23 mouse cellular contexts compared by ENCODE assay signal in the genomic region with DNA sequence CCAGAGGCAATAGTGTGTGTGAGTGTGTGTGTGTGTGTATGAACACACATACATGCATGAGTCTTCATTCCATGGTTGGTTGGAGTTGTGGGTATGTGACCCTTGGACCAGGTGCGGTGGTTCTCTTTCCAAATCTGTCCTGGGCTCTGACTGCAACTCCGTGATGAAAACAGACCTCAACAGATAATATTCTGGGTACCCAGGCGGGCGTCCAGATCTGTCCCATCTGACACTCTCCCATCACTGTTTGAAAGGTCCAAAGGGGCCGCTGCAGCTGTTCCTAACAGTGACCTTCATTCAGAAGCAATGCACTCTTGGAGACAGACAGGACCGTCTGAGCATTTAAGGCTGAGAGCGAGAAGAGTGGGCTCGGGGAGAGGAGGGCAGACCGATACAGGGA.
"Had no signal": no experiment of that assay in that cellular context is flagged by ENCODE, and none has a peak within 500 bp of the region (broad histone marks: within the 10 kb centered on the region; RNA-seq: fewer than 3 reads in every experiment).

No protein-coding gene starts in this region.

- ATAC-seq: liver, embryonic 12.5 days; midbrain, embryonic 13.5 days; midbrain, embryonic 16.5 days had no signal

- DNase-seq: kidney, adult 9 months; kidney, postnatal 14 days; kidney, postnatal 4 days; layer of hippocampus, adult 9-11 months; liver; lung, adult 18-20 months; lung, postnatal 10 days; lung, postnatal 36 days; retina, postnatal 1 day; right cerebral cortex, postnatal 25 days; thymus, adult 18-20 months; thymus, postnatal 36 days had no signal

- H3K27ac ChIP-seq: left cerebral cortex, adult 2 months; limb, embryonic 12.5 days; liver, embryonic 12.5 days; liver, embryonic 15.5 days; lung, embryonic 15.5 days; midbrain, embryonic 10.5 days; midbrain, embryonic 13.5 days; neural tube, embryonic 13.5 days had no signal

- H3K4me3 ChIP-seq: left cerebral cortex, adult 2 months; limb, embryonic 12.5 days; liver, embryonic 12.5 days; liver, embryonic 15.5 days; lung, embryonic 15.5 days; megakaryocyte, embryonic 14.5 days; midbrain, embryonic 10.5 days; midbrain, embryonic 13.5 days; myocyte; neural tube, embryonic 13.5 days had no signal
